Mouse (Mus musculus) neural tube, embryonic 11.5 days (tissue): ENCODE results near the gene Dennd4c. TPM values are rescaled to one million over a fixed set of nuclear protein-coding genes. Genes with fewer than 3 reads are reported as not detected.
"Not testable (repeated sequence)": the region's sequence is repeated elsewhere in the genome, so short reads cannot be mapped to it uniquely, and the experiment has no call there.

Experiments used
- ATAC-seq: fragments of 200-750 bp; cut with Nextera tagmentation; 2 replicates; pipeline ENCODE4 v1.8.0; 2017; ENCODE audit warnings: moderate number of reproducible peaks, mild to moderate bottlenecking, moderate TSS enrichment, moderate library complexity; ENCODE audit not compliant: insufficient read depth, low FRiP score, low TSS enrichment
- DNase-seq: peaks from one replicate; pipeline ENCODE4 v3.0.0-alpha.2; 2015; ENCODE audit warnings: low spot score
- H3K27ac ChIP-seq: fragments of 300-500 bp; sonication (generic); 2 replicates; pipeline ENCODE4 v1.5.1; 2014; ENCODE audit warnings: low read depth, mild to moderate bottlenecking, low read length
- H3K27me3 ChIP-seq: fragments of 300-500 bp; sonication (generic); 2 replicates; pipeline ENCODE4 v1.6.1; 2014; ENCODE audit warnings: mild to moderate bottlenecking, low read length, mixed read lengths; ENCODE audit not compliant: control insufficient read depth, insufficient read depth
- H3K36me3 ChIP-seq: fragments of 300-500 bp; sonication (generic); 2 replicates; pipeline ENCODE4 v1.6.1; 2014; ENCODE audit warnings: mild to moderate bottlenecking, low read length, moderate library complexity, mixed read lengths; ENCODE audit not compliant: control insufficient read depth, insufficient read depth
- H3K4me1 ChIP-seq: fragments of 300-500 bp; sonication (generic); 2 replicates; pipeline ENCODE4 v1.6.1; 2014; ENCODE audit warnings: low read length, mixed read lengths; ENCODE audit not compliant: control insufficient read depth, insufficient read depth
- H3K4me2 ChIP-seq: fragments of 300-500 bp; sonication (generic); 2 replicates; pipeline ENCODE4 v1.6.1; 2014; ENCODE audit warnings: low read depth, mild to moderate bottlenecking, moderate library complexity
- H3K4me3 ChIP-seq: fragments of 300-500 bp; sonication (generic); 2 replicates; pipeline ENCODE4 v1.5.1; 2014; ENCODE audit warnings: low read depth, low read length
- H3K9ac ChIP-seq: fragments of 300-500 bp; sonication (generic); 2 replicates; pipeline ENCODE4 v1.6.1; 2014; ENCODE audit warnings: mild to moderate bottlenecking, low read length
- H3K9me3 ChIP-seq: fragments of 300-500 bp; sonication (generic); 2 replicates; pipeline ENCODE4 v1.6.1; 2016; ENCODE audit warnings: low read length; ENCODE audit not compliant: control insufficient read depth
- WGBS: fragments of 180-500 bp; shearing (Covaris S2); extraction: QIAGEN DNeasy Blood & Tissue Kit; methylation state at CpG from one replicate; pipeline ENCODE4 v1.1.7; 2014; 5-methylcytosine and 5-hydroxymethylcytosine counted together
- polyA plus RNA-seq: library from polyadenylated mRNA; unstranded; fragments of >200 nt; fragmentation: Nextera tagmentation; extraction: Ambion mirVana; gene quantifications from 2 replicates; pipeline ENCODE4 v1.2.1, GENCODE M21; 2014

The Dennd4c gene
- polyA plus RNA-seq, 1 experiment from 2014 or later: 6.7 TPM

DNA sequence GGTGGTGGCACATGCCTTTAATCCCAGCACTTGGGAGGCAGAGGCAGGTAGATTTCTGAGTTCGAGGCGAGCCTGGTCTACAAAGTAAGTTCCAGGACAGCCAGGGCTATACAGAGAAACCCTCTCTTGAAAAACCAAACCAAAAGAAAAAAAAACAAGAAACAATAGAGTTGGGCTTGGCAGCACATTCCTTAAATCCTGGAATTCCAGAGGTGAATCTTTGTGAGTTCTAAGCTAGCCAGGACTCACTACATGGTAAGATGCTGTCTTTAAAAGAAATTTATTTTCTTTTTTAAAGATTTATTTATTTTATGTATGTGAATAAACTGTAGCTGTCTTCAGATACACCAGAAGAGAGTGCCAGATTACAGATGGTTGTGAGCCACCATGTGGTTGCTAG is 92.8 kb downstream of the Dennd4c start:
- not testable (repeated sequence) for H3K4me2 ChIP-seq, H3K36me3 ChIP-seq, H3K27ac ChIP-seq, H3K4me3 ChIP-seq, H3K27me3 ChIP-seq, H3K9me3 ChIP-seq, H3K4me1 ChIP-seq, ATAC-seq, DNase-seq, H3K9ac ChIP-seq
- WGBS: 100% methylated on average over 2 of the region's 2 CpGs

DNA sequence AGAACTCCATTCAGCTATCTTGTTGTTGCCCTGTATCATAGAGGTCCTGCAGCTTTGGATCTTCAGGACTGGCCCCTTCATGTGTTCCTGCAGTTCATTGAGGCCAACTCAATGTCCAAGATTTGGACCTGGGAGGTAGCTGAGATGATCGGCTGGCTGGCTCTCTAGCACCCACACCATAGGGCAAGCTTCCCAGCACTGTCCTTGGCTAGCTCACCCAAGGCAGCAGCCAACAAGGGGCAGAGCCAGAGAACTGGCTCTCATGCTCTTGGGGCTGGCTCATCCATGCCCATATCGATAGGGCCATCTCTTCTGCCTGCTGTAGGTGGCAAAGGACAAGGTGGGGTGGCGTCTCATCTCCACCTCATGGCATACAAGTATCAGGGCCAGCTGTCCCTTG is 97.0 kb downstream of the Dennd4c start:
- Histone ChIP-seq H3K4me2 (no peak overlapping the region), H3K27ac (no peak overlapping the region), H3K27me3 (no peaks in the 10 kb centered on the region), H3K9me3 (no peaks in the 10 kb centered on the region), H3K9ac (no peak overlapping the region), H3K4me1 (no peaks in the 10 kb centered on the region), H3K36me3 (peaks cover 4% of the 10 kb centered on the region; the same call in 1 of the 2 replicates), H3K4me3 (no peak overlapping the region)
- DNase-seq (no peak), ATAC-seq (no peak)
- 96% methylated on average over 3 of the region's 3 CpGs for WGBS

- no peak for ATAC-seq
- Histone ChIP-seq H3K9me3 (no peaks in the 10 kb centered on the region), H3K4me3 (no peak overlapping the region), H3K36me3 (0 out of 2 replicates have a peak, but pooled peaks cover 2% of the 10 kb centered on the region), H3K27me3 (no peaks in the 10 kb centered on the region), H3K4me1 (no peaks in the 10 kb centered on the region), H3K9ac (no peak overlapping the region), H3K4me2 (no peak overlapping the region), H3K27ac (no peak overlapping the region)
- DNase-seq: no peak
- 90% methylated on average over 2 of the region's 2 CpGs for WGBS
Measured at GRCm38 (mm10) chr4:86847246-86847645, 98.9 kb downstream of the Dennd4c start.

DNA sequence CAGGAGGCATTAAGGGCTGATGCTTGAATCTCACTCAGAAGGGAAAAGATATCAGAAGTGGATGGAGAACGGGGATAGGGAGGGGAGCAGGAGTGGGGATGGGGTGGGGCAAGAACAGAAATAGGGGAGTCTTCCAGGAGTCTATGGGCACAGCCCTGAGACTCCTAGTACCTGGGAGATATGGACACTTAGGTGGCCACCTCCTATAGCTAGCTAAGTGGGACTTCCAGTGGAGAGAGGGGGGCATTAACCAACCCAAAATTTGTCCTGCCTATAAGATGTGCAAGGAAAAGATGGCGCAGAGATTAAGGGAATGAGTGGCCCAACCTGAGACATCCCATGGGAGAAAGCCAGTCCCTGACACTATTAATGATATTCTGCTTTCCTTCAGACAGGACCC is 103.0 kb downstream of the Dennd4c start:
- ATAC-seq (no peak), DNase-seq (no peak)
- Histone ChIP-seq H3K36me3 (peaks cover 21% of the 10 kb centered on the region), H3K4me2 (no peak overlapping the region), H3K27me3 (no peaks in the 10 kb centered on the region), H3K9ac (no peak overlapping the region), H3K27ac (no peak overlapping the region), H3K9me3 (no peaks in the 10 kb centered on the region), H3K4me1 (0 out of 2 replicates have a peak, but pooled peaks cover 5% of the 10 kb centered on the region), H3K4me3 (no peak overlapping the region)
- WGBS: 84% methylated on average over 2 of the region's 2 CpGs

GRCm38 (mm10) chr4:86852018-86852417 is 103.7 kb downstream of the Dennd4c start:
- no peaks in the 10 kb centered on the region for H3K27me3 ChIP-seq
- no peak overlapping the region for H3K4me3 ChIP-seq
- no peak for ATAC-seq
- no peak for DNase-seq
- no peak overlapping the region for H3K4me2 ChIP-seq
- WGBS: 76% methylated on average over 3 of the region's 3 CpGs
- no peak overlapping the region for H3K27ac ChIP-seq
- H3K9me3 ChIP-seq: no peaks in the 10 kb centered on the region
- H3K36me3 ChIP-seq: peaks cover 21% of the 10 kb centered on the region
- H3K4me1 ChIP-seq: 0 out of 2 replicates have a peak, but pooled peaks cover 5% of the 10 kb centered on the region
- no peak overlapping the region for H3K9ac ChIP-seq

GRCm38 (mm10) chr4:86852813-86853590 is 104.6 kb downstream of the Dennd4c start:
- DNase-seq (no peak), ATAC-seq (no peak)
- Histone ChIP-seq H3K27ac (no peak overlapping the region), H3K4me3 (no peak overlapping the region), H3K4me1 (0 out of 2 replicates have a peak, but pooled peaks cover 7% of the 10 kb centered on the region), H3K27me3 (no peaks in the 10 kb centered on the region), H3K4me2 (no peak overlapping the region), H3K9ac (no peak overlapping the region), H3K36me3 (peaks cover 20% of the 10 kb centered on the region), H3K9me3 (no peaks in the 10 kb centered on the region)
- WGBS: 88% methylated on average over 4 of the region's 4 CpGs

DNA sequence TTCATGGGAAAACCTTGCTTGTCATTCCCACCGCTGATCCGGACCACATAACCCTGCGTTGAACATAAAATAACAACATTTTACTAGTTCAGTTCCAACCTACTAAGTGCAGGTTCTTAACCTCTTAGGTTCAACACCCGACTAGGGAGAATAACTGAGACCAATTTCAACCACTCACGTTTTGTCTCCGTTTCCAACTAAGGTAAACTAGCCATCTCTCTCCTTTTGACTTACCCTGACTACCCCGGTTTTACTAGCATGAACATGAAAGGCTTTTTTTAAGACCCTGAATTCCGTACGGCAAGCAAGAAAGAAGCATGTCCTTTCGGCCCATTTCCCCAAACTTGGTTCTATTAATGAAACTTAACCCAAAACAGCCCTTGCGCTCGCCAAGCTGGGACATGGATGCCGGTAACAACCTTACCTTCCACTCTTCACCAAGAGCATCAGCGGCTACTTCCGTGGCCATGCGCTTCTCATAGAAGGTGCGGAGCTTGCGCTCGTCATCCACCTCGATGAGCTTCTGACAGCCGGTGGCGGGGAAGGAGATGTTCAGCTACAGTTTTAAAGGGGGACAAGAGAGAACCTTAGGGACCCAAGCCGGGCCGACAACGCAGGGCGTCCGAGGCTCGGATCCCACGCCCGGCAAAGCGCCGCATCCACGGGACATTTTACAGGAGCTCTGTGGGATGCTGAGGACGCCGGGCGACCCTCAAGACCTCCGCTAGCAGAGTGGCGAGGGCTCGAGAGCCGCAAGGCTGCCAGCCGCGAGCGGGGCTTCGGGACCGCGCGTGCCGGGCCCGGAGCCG is 108.2 kb downstream of the Dennd4c start:
- peaks cover 18% of the 10 kb centered on the region for H3K36me3 ChIP-seq
- no peaks in the 10 kb centered on the region for H3K9me3 ChIP-seq
- 0 out of 2 replicates have a peak, but pooled peaks cover 7% of the 10 kb centered on the region for H3K4me1 ChIP-seq
- no peak for DNase-seq
- ATAC-seq: peak; percentile 20
- H3K27me3 ChIP-seq: no peaks in the 10 kb centered on the region
- peak overlapping the region; percentile 92 for H3K27ac ChIP-seq
- peak overlapping the region; percentile 57 for H3K4me2 ChIP-seq
- 2% methylated on average over 49 of the region's 50 CpGs for WGBS
- peak overlapping the region; percentile 100 for H3K9ac ChIP-seq
- peak overlapping the region; percentile 97 for H3K4me3 ChIP-seq

GRCm38 (mm10) chr4:86857113-86858069 is 109.0 kb downstream of the Dennd4c start, which contains the start of gene Rps6:
TSS of gene Rps6 (minus strand) at chr4:86857412.
- H3K4me1 ChIP-seq: 0 out of 2 replicates have a peak, but pooled peaks cover 7% of the 10 kb centered on the region
- DNase-seq: peak; percentile 96
- H3K9me3 ChIP-seq: no peaks in the 10 kb centered on the region
- peak within 1 kb of the TSS; percentile 97 for H3K4me3 ChIP-seq
- peak within 1 kb of the TSS; percentile 100 for H3K9ac ChIP-seq
- no peaks in the 10 kb centered on the region for H3K27me3 ChIP-seq
- peak; percentile 98 for ATAC-seq
- H3K4me2 ChIP-seq: peak within 1 kb of the TSS; percentile 62
- WGBS: under 1% methylated on average over 68 of the region's 68 CpGs
- peak within 1 kb of the TSS; percentile 92 for H3K27ac ChIP-seq
- peaks cover 18% of the 10 kb centered on the region for H3K36me3 ChIP-seq
